8 mouse cellular contexts compared by ENCODE assay signal in the genomic region with DNA sequence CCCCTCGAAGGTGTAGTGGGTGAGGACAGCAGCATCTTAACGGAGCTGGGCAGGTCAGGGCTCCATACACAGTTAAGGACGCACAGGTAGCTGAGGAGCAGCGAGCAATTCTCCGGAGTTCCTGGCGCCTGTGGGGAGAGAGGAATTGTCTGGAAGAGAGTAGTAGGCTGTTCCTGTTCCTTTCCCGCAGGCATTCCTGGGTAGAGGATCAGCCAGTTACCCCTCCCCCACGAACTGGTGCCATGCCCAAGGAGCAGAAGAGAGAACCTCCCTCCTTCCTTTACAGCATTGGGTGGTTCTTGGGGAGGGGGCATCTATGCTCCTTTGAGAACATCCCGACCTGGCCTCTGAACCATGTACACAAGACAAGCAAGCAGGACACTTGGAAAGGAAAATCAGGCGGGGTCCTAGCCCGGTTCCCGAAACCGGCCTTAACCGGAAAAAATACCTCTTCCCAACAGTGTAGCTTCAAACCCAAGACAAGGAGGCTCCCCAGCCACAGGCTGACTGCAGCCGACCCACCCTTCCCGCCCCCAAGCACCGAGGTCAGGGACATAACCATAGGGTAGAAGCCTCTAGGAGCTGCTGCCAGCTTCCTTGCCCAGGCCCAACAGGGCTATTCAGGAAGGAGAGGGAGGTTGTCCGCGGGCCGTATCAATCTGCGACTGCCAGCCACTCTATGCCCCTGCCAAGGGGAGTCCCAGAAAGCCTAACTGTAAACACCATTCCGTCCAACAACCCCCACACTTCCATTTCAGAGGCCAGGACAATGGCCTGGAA. TPM values are rescaled to one million over a fixed set of nuclear protein-coding genes. Genes with fewer than 3 reads are reported as not detected.
A peak's percentile ranks its signal among the peaks of the same experiment; 100 is the strongest.
DNase-seq lines count a peak whose midpoint lies in the region; ATAC-seq lines count a peak whose summit lies in the region.

No protein-coding gene starts in this region.

- DNase-seq in heart, adult 11 months: peak; percentile 93
- no peak for DNase-seq in heart, adult 9 months (ENCODE audit: low spot score in 2 of 2)
- no peak for DNase-seq in intestine, embryonic 14.5 days (ENCODE audit: low spot score)
- DNase-seq in lung, postnatal 36 days: peak; percentile 61
- no peak for DNase-seq in thymus, postnatal 36 days
- DNase-seq in thymus, postnatal 14 days: no peak

- H3K4me3 ChIP-seq in embryonic facial prominence, embryonic 12.5 days: peak overlapping the region; percentile 50
- peak overlapping the region; percentile 40 for H3K4me3 ChIP-seq in intestine, embryonic 14.5 days (ENCODE audit: low read depth, low read length)

- H3K27me3 ChIP-seq in embryonic facial prominence, embryonic 12.5 days: peaks cover 80% of the 10 kb centered on the region
- peaks cover 56% of the 10 kb centered on the region for H3K27me3 ChIP-seq in intestine, embryonic 14.5 days (replicated peaks; ENCODE audit: control insufficient read depth, insufficient read depth, low read length)

- ATAC-seq in embryonic facial prominence, embryonic 12.5 days (ENCODE audit: insufficient number of reproducible peaks, insufficient read depth, low FRiP score, low TSS enrichment): no peak
- no peak for ATAC-seq in intestine, embryonic 14.5 days (replicated peaks; ENCODE audit: low FRiP score, low TSS enrichment, low read depth)
- no peak for ATAC-seq in inflammation-experienced regulatory T-cells, adult 6 months

- peaks cover 56% of the 10 kb centered on the region for H3K4me1 ChIP-seq in embryonic facial prominence, embryonic 12.5 days
- H3K4me1 ChIP-seq in intestine, embryonic 14.5 days (replicated peaks; ENCODE audit: control insufficient read depth, insufficient read depth, low read length): peaks cover 49% of the 10 kb centered on the region

- H3K4me2 ChIP-seq in embryonic facial prominence, embryonic 12.5 days (replicated peaks): peak overlapping the region; percentile 89
- peak overlapping the region; percentile 94 for H3K4me2 ChIP-seq in intestine, embryonic 14.5 days (ENCODE audit: low read length)

- no peak overlapping the region for H3K27ac ChIP-seq in embryonic facial prominence, embryonic 12.5 days
- H3K27ac ChIP-seq in intestine, embryonic 14.5 days (ENCODE audit: low read depth): no peak overlapping the region

- peak overlapping the region; percentile 60 for H3K9ac ChIP-seq in embryonic facial prominence, embryonic 12.5 days
- H3K9ac ChIP-seq in intestine, embryonic 14.5 days (ENCODE audit: low read length): peak overlapping the region; percentile 49; the same call in 1 of the 2 replicates

- WGBS in embryonic facial prominence, embryonic 12.5 days: 5% methylated on average over 22 of the region's 22 CpGs
- 9% methylated on average over 22 of the region's 22 CpGs for WGBS in intestine, embryonic 14.5 days

- no peaks in the 10 kb centered on the region for H3K9me3 ChIP-seq in embryonic facial prominence, embryonic 12.5 days
- H3K9me3 ChIP-seq in intestine, embryonic 14.5 days (ENCODE audit: control insufficient read depth, low read length): no peaks in the 10 kb centered on the region

- H3K36me3 ChIP-seq in embryonic facial prominence, embryonic 12.5 days: no peaks in the 10 kb centered on the region
- H3K36me3 ChIP-seq in intestine, embryonic 14.5 days (ENCODE audit: control insufficient read depth, insufficient read depth, low read length): no peaks in the 10 kb centered on the region

RNA-seq across cellular contexts. Expression of a gene that starts 1.6 kb away (rescaled TPM):
- 6.3 and 6.4 TPM in 2 replicates for polyA plus RNA-seq in embryonic facial prominence, embryonic 12.5 days (2016; fragmentation: Nextera tagmentation; extraction: Ambion mirVana)
- polyA plus RNA-seq in intestine, embryonic 14.5 days (2014; fragmentation: Nextera tagmentation; extraction: Ambion mirVana): 3.8 and 4.5 TPM in 2 replicates
- polyA plus RNA-seq in inflammation-experienced regulatory T-cells, adult 6 months (2017; shearing (Covaris generic)): not detected

RNA-seq across cellular contexts. Expression of a gene that starts 5.6 kb away (rescaled TPM):
- polyA plus RNA-seq in embryonic facial prominence, embryonic 12.5 days (2016; fragmentation: Nextera tagmentation; extraction: Ambion mirVana): not detected in 2 replicates
- polyA plus RNA-seq in intestine, embryonic 14.5 days (2014; fragmentation: Nextera tagmentation; extraction: Ambion mirVana): not detected in 2 replicates
- not detected for polyA plus RNA-seq in inflammation-experienced regulatory T-cells, adult 6 months (2017; shearing (Covaris generic))

RNA-seq across cellular contexts. Expression of a gene that starts 6.9 kb away (rescaled TPM):
- polyA plus RNA-seq in embryonic facial prominence, embryonic 12.5 days (2016; fragmentation: Nextera tagmentation; extraction: Ambion mirVana): 19.5 and 19.8 TPM in 2 replicates
- polyA plus RNA-seq in intestine, embryonic 14.5 days (2014; fragmentation: Nextera tagmentation; extraction: Ambion mirVana): 17.5 and 20.7 TPM in 2 replicates
- polyA plus RNA-seq in inflammation-experienced regulatory T-cells, adult 6 months (2017; shearing (Covaris generic)): 1 to 10 TPM; 4.7 to 6.4 (median 4.9) TPM

RNA-seq across cellular contexts. Expression of a gene that starts 8.9 kb away (rescaled TPM):
- 1.4 and 1.7 TPM in 2 replicates for polyA plus RNA-seq in embryonic facial prominence, embryonic 12.5 days (2016; fragmentation: Nextera tagmentation; extraction: Ambion mirVana)
- polyA plus RNA-seq in intestine, embryonic 14.5 days (2014; fragmentation: Nextera tagmentation; extraction: Ambion mirVana): 0.24 and 0.41 TPM in 2 replicates
- polyA plus RNA-seq in inflammation-experienced regulatory T-cells, adult 6 months (2017; shearing (Covaris generic)): 1 to 10 TPM in 1 of 3 experiments, not detected in 2; 2.3 TPM

RNA-seq across cellular contexts. Expression of a gene that starts 14.1 kb away (rescaled TPM):
- 2.1 and 2.5 TPM in 2 replicates for polyA plus RNA-seq in embryonic facial prominence, embryonic 12.5 days (2016; fragmentation: Nextera tagmentation; extraction: Ambion mirVana)
- polyA plus RNA-seq in intestine, embryonic 14.5 days (2014; fragmentation: Nextera tagmentation; extraction: Ambion mirVana): 6.1 and 7.5 TPM in 2 replicates
- polyA plus RNA-seq in inflammation-experienced regulatory T-cells, adult 6 months (2017; shearing (Covaris generic)): not detected

Comparison
In these comparisons a context has a peak if more than half of its experiments do, and no peak if none do; other contexts are left out.
1. DNase-seq: peak in heart, adult 11 months (single experiment) and lung, postnatal 36 days (single experiment); none in heart, adult 9 months (0 of 2), intestine, embryonic 14.5 days (single experiment), thymus, postnatal 36 days (0 of 2) and thymus, postnatal 14 days (single experiment).